Mouse (Mus musculus) 3T3-L1 (cell line): ENCODE measurements around the gene Abhd5.
A peak's percentile ranks its signal among the peaks of the same experiment; 100 is the strongest.

Source experiments
- DNase-seq: peaks from one replicate; pipeline ENCODE4 v3.0.0-alpha.2; 2015; ENCODE audit warnings: low read depth, low spot score

Gene Abhd5

GRCm38 (mm10) chr9:122347882-122348281 is 3.5 kb upstream of the Abhd5 start:
- DNase-seq = no peak

- DNase-seq = no peak
These were observed 2.1 kb upstream of the Abhd5 start for GRCm38 (mm10) chr9:122349286-122349685.

- no peak for DNase-seq
These were observed 845 bp upstream of the Abhd5 start for GRCm38 (mm10) chr9:122350396-122351130.

- DNase-seq = peak; percentile 59
These were observed 601 bp downstream of the Abhd5 start for GRCm38 (mm10) chr9:122352025-122352392.

GRCm38 (mm10) chr9:122352911-122353310 is 1.5 kb downstream of the Abhd5 start:
- DNase-seq = no peak

GRCm38 (mm10) chr9:122354240-122354639 is 2.8 kb downstream of the Abhd5 start:
- DNase-seq = no peak

GRCm38 (mm10) chr9:122357073-122357472 is 5.7 kb downstream of the Abhd5 start:
- DNase-seq = no peak

- DNase-seq = no peak
These were observed 6.2 kb downstream of the Abhd5 start for GRCm38 (mm10) chr9:122357626-122358025.

GRCm38 (mm10) chr9:122364171-122364570 is 12.8 kb downstream of the Abhd5 start:
- peak; percentile 88 for DNase-seq

- DNase-seq = no peak
These were observed 18.9 kb downstream of the Abhd5 start for GRCm38 (mm10) chr9:122370292-122370794.

- DNase-seq = no peak
These were observed 21.1 kb downstream of the Abhd5 start for GRCm38 (mm10) chr9:122372506-122372905.

- DNase-seq = no peak
These were observed 21.6 kb downstream of the Abhd5 start for GRCm38 (mm10) chr9:122372991-122373390.

GRCm38 (mm10) chr9:122378986-122379385 is 27.6 kb downstream of the Abhd5 start:
- DNase-seq = peak; percentile 65

- no peak for DNase-seq
These were observed 29.6 kb downstream of the Abhd5 start for GRCm38 (mm10) chr9:122380959-122381358.

- DNase-seq = no peak
These were observed 30.6 kb downstream of the Abhd5 start for GRCm38 (mm10) chr9:122382006-122382405.

GRCm38 (mm10) chr9:122386015-122386414 is 34.6 kb downstream of the Abhd5 start:
- DNase-seq = no peak

GRCm38 (mm10) chr9:122389287-122389920 is 38.0 kb downstream of the Abhd5 start:
- no peak for DNase-seq

GRCm38 (mm10) chr9:122395816-122396215 is 44.4 kb downstream of the Abhd5 start:
- no peak for DNase-seq

GRCm38 (mm10) chr9:122397156-122397555 is 45.7 kb downstream of the Abhd5 start:
- DNase-seq = peak; percentile 14

- no peak for DNase-seq
These were observed 47.3 kb downstream of the Abhd5 start for GRCm38 (mm10) chr9:122398746-122399145.

- DNase-seq = no peak
These were observed 49.8 kb downstream of the Abhd5 start for GRCm38 (mm10) chr9:122401239-122401638.

- DNase-seq = no peak
These were observed 59.2 kb downstream of the Abhd5 start for GRCm38 (mm10) chr9:122410437-122411175.
